Mouse (Mus musculus) embryonic facial prominence, embryonic 15.5 days (tissue): ENCODE measurements at regions not wholly inside any gene's neighbourhood (a gene's known extent, or its start where the extent isn't known, plus 50 kb on each side); places are given as distances from the start of the nearest gene placed in this dataset.

ENCODE experiments used
- ATAC-seq: fragments of 200-750 bp; cut with Nextera tagmentation; 2 replicates; pipeline ENCODE4 v1.8.0; 2017; ENCODE audit warnings: low read depth, moderate TSS enrichment; ENCODE audit not compliant: insufficient number of reproducible peaks, low FRiP score, low TSS enrichment
- H3K27ac ChIP-seq: fragments of 300-500 bp; sonication (generic); replicated peaks from 2 replicates; pipeline ENCODE4 v1.5.1; 2015; ENCODE audit warnings: mild to moderate bottlenecking, inconsistent platforms
- H3K27me3 ChIP-seq: fragments of 300-500 bp; sonication (generic); 2 replicates; pipeline ENCODE4 v1.6.1; 2015; ENCODE audit warnings: inconsistent platforms
- H3K36me3 ChIP-seq: fragments of 300-500 bp; sonication (generic); 2 replicates; pipeline ENCODE4 v1.6.1; 2015; ENCODE audit warnings: mild to moderate bottlenecking, inconsistent platforms
- H3K4me1 ChIP-seq: fragments of 300-500 bp; sonication (generic); 2 replicates; pipeline ENCODE4 v1.6.1; 2015; ENCODE audit warnings: inconsistent platforms
- H3K4me2 ChIP-seq: fragments of 300-500 bp; sonication (generic); replicated peaks from 2 replicates; pipeline ENCODE4 v1.6.1; 2015; ENCODE audit warnings: mild to moderate bottlenecking, inconsistent platforms
- H3K4me3 ChIP-seq: fragments of 300-500 bp; sonication (generic); replicated peaks from 2 replicates; pipeline ENCODE4 v1.5.1; 2015; ENCODE audit warnings: mild to moderate bottlenecking, inconsistent platforms
- H3K9ac ChIP-seq: fragments of 300-500 bp; sonication (generic); 2 replicates; pipeline ENCODE4 v1.6.1; 2015; ENCODE audit warnings: inconsistent platforms
- H3K9me3 ChIP-seq: fragments of 300-500 bp; sonication (generic); replicated peaks from 2 replicates; pipeline ENCODE4 v1.6.1; 2016; ENCODE audit warnings: inconsistent platforms
- WGBS: fragments of 180-500 bp; shearing (Covaris S2); methylation state at CpG from one replicate; pipeline ENCODE4 v1.1.7; 2015; 5-methylcytosine and 5-hydroxymethylcytosine counted together

DNA sequence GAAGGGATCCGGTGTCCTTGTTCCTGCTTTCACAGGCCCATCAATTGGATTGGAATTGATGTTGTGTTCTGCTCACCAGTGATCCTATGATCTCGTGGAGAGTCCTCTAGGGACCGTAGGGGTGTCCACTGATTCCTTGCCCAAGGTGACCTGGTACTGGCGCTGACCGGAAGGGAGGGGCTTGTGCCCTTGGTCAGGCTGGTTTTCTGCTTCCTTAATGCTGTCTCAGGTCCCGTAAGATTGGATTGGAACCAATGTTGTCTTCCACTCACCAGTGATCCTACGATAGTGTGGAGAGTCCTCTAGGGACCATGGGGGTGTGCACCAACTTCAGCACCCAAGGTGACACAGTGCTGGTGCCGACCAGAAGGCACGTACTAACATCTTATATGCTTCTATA is 324.9 kb upstream of the Ptchd4 start:
- no peak overlapping the region for H3K9ac ChIP-seq
- H3K4me2 ChIP-seq: no peak overlapping the region
- H3K27me3 ChIP-seq: no peaks in the 10 kb centered on the region
- no peak for ATAC-seq
- H3K4me1 ChIP-seq: no peaks in the 10 kb centered on the region
- H3K9me3 ChIP-seq: no peaks in the 10 kb centered on the region
- no peaks in the 10 kb centered on the region for H3K36me3 ChIP-seq
- no peak overlapping the region for H3K27ac ChIP-seq
- H3K4me3 ChIP-seq: no peak overlapping the region
- 91% methylated on average over 9 of the region's 9 CpGs for WGBS

GRCm38 (mm10) chr17:42008415-42008814 is 307.3 kb upstream of the Ptchd4 start:
- no peak overlapping the region for H3K9ac ChIP-seq
- no peaks in the 10 kb centered on the region for H3K36me3 ChIP-seq
- no peak overlapping the region for H3K4me3 ChIP-seq
- H3K9me3 ChIP-seq: no peaks in the 10 kb centered on the region
- no peak overlapping the region for H3K4me2 ChIP-seq
- no peak overlapping the region for H3K27ac ChIP-seq
- no peaks in the 10 kb centered on the region for H3K27me3 ChIP-seq
- H3K4me1 ChIP-seq: no peaks in the 10 kb centered on the region
- ATAC-seq: no peak

DNA sequence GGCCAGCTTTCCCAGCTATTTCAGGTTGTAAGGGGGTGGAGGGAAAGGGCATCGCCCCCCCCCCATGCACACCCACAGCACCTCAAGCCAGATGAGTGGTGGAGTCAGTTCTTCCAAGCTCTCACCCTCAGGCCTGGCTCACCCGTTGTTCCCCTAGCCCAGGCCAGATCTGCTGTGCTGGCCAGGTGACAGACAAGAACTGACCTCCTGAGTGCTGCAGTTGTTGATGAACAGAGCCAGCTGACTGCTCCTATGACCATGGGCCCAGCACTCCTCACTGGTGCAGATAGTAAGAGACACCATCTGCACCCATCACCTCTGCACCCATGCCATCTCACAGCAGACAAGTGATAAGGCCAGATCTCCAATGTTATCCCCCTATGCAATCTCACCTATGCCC is 291.5 kb upstream of the Ptchd4 start:
- no peak overlapping the region for H3K27ac ChIP-seq
- no peak for ATAC-seq
- H3K27me3 ChIP-seq: no peaks in the 10 kb centered on the region
- no peak overlapping the region for H3K4me3 ChIP-seq
- H3K9ac ChIP-seq: no peak overlapping the region
- no peaks in the 10 kb centered on the region for H3K36me3 ChIP-seq
- no peak overlapping the region for H3K4me2 ChIP-seq
- WGBS: 76% methylated on average over 2 of the region's 2 CpGs
- H3K9me3 ChIP-seq: no peaks in the 10 kb centered on the region
- no peaks in the 10 kb centered on the region for H3K4me1 ChIP-seq

DNA sequence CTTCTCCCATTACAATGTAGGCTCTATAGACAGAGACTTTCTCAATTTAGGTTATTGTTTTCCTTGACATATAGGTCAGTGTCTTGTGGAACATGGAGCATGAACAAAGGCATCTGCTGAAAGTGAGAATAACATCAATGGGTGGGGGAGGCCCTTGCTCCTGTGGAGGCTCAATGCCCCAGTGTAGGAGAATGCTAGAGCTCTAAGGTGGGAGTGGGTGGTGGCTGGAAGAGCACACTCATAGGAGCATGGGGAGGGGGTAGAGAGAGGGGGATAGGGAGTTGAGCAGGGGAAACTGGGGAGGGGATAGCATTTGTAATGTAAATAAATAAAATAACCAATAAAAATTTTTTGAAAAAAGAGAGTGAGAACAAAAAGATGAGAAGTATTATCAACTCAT is 288.5 kb upstream of the Ptchd4 start:
- no peak overlapping the region for H3K9ac ChIP-seq
- no peak for ATAC-seq
- H3K4me2 ChIP-seq: no peak overlapping the region
- H3K4me1 ChIP-seq: no peaks in the 10 kb centered on the region
- H3K27ac ChIP-seq: no peak overlapping the region
- no peaks in the 10 kb centered on the region for H3K9me3 ChIP-seq
- no peaks in the 10 kb centered on the region for H3K36me3 ChIP-seq
- H3K4me3 ChIP-seq: no peak overlapping the region
- no peaks in the 10 kb centered on the region for H3K27me3 ChIP-seq

GRCm38 (mm10) chr17:42029452-42029851 is 286.3 kb upstream of the Ptchd4 start:
- 55% methylated on average over 3 of the region's 3 CpGs for WGBS
- H3K27ac ChIP-seq: no peak overlapping the region
- no peak overlapping the region for H3K4me2 ChIP-seq
- H3K27me3 ChIP-seq: no peaks in the 10 kb centered on the region
- H3K36me3 ChIP-seq: no peaks in the 10 kb centered on the region
- ATAC-seq: no peak
- H3K4me3 ChIP-seq: no peak overlapping the region
- H3K9me3 ChIP-seq: no peaks in the 10 kb centered on the region
- no peaks in the 10 kb centered on the region for H3K4me1 ChIP-seq
- H3K9ac ChIP-seq: no peak overlapping the region

GRCm38 (mm10) chr17:42037089-42037488 is 278.7 kb upstream of the Ptchd4 start:
- Histone ChIP-seq H3K27ac (no peak overlapping the region), H3K9me3 (no peaks in the 10 kb centered on the region), H3K4me1 (no peaks in the 10 kb centered on the region), H3K4me3 (no peak overlapping the region), H3K4me2 (no peak overlapping the region), H3K27me3 (no peaks in the 10 kb centered on the region), H3K9ac (no peak overlapping the region), H3K36me3 (no peaks in the 10 kb centered on the region)
- 84% methylated on average over 2 of the region's 2 CpGs for WGBS
- no peak for ATAC-seq

DNA sequence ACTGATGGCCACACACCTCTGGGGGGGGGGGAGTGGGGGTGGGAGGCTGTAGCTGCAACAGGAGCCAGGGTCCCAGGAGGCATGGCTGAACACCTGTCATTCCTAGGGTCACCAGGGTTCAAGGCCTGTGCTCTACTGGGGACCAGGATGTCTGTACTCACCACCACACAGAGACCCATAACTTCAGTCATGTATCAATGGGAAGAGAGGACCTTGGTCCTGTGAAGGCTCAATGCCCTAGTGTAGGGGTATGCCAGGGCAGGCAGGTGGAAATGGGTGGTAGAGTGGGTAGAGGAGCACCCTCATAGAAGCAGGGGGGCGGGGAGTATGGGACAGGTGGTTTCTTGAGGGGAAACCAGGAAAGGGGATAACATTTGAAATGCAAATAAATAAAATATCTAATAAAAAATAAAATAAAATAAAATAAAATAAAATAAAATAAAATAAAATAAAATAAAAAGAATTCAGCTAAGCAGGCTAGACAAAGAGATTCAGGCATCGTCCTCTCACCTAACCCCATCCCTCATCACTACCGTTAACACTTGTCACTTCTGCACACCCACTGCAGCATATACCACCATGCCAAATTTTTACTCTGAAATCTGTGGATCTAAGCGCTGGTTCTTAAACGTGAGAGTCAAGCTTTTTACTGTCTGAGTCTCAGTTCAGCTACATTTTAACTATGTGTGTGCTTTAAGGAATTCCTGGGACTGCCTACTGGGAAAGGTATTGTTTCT is 265.8 kb upstream of the Ptchd4 start:
- no peak overlapping the region for H3K4me2 ChIP-seq

DNA sequence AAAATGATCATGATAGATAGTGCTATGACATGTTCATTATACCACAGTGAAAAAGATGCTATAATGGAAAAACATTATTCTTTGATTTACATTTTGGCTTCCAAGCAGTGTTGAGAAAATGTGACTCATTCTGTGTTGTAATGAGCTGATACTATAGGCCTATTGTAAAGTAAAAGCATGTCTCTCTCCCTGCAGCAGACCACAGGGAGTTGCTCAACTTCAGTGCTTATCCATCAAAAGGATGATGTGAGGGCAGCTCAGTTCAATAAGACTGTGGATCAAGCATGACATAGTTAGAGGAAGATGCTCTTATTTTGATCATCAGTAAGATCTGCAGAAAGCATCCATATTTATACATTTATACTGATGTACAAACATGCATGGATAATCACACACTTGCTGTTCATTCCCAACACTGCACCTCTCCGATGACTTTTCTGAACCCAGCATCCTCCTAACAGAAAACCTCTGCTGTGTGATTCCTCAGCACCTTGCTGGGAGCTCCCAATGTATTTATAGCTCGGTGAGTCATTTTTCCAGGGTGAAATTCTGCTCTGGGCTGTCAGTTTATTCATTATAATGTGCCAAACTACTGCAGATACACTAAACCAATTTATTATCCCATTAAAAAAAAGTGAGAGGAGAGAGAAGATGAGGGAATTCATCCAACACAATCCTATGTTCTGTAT is 224.8 kb upstream of the Ptchd4 start:
- Histone ChIP-seq H3K4me2 (no peak overlapping the region), H3K4me1 (no peaks in the 10 kb centered on the region), H3K27me3 (no peaks in the 10 kb centered on the region), H3K9ac (no peak overlapping the region), H3K27ac (no peak overlapping the region), H3K9me3 (no peaks in the 10 kb centered on the region), H3K4me3 (no peak overlapping the region), H3K36me3 (no peaks in the 10 kb centered on the region)
- WGBS: 70% methylated on average over 2 of the region's 2 CpGs
- no peak for ATAC-seq

More for the DNA sequence above, 265.8 kb upstream of the Ptchd4 start:
- Histone ChIP-seq H3K9ac (no peak overlapping the region), H3K4me3 (no peak overlapping the region), H3K36me3 (no peaks in the 10 kb centered on the region), H3K27me3 (no peaks in the 10 kb centered on the region), H3K27ac (no peak overlapping the region), H3K4me1 (no peaks in the 10 kb centered on the region), H3K9me3 (no peaks in the 10 kb centered on the region)
- peak; percentile 24; the same call in 1 of the 2 replicates for ATAC-seq
- 78% methylated on average over 5 of the region's 5 CpGs for WGBS

DNA sequence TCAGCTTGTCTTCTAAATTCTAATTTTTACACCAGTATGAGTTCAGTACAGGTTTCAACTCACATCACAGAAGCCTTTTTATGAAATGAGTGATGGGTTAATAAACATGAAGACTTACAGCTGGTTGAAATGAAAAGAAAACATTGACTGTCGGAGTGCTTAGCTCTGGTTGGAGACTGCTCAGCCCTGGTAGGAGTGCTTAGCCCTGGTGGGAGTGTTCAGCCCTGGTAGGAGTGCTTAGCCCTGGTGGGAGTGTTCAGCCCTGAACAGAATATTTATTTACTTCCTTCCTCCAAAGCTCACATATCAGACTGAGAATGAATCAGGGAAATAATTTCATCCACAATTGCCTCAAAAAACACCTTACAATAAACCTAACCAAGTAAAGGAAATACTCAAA is 202.1 kb upstream of the Ptchd4 start:
- H3K36me3 ChIP-seq: no peaks in the 10 kb centered on the region
- no peak overlapping the region for H3K9ac ChIP-seq
- no peaks in the 10 kb centered on the region for H3K4me1 ChIP-seq
- H3K4me2 ChIP-seq: no peak overlapping the region
- no peaks in the 10 kb centered on the region for H3K9me3 ChIP-seq
- H3K27ac ChIP-seq: no peak overlapping the region
- no peaks in the 10 kb centered on the region for H3K27me3 ChIP-seq
- no peak overlapping the region for H3K4me3 ChIP-seq
- 56% methylated on average over 1 of the region's 1 CpGs for WGBS
- no peak for ATAC-seq

GRCm38 (mm10) chr17:42120759-42121158 is 195.0 kb upstream of the Ptchd4 start:
- H3K27me3 ChIP-seq: no peaks in the 10 kb centered on the region
- no peak for ATAC-seq
- H3K4me2 ChIP-seq: no peak overlapping the region
- 84% methylated on average over 1 of the region's 1 CpGs for WGBS
- H3K9me3 ChIP-seq: no peaks in the 10 kb centered on the region
- no peaks in the 10 kb centered on the region for H3K4me1 ChIP-seq
- no peak overlapping the region for H3K4me3 ChIP-seq
- no peak overlapping the region for H3K9ac ChIP-seq
- H3K36me3 ChIP-seq: no peaks in the 10 kb centered on the region
- no peak overlapping the region for H3K27ac ChIP-seq

DNA sequence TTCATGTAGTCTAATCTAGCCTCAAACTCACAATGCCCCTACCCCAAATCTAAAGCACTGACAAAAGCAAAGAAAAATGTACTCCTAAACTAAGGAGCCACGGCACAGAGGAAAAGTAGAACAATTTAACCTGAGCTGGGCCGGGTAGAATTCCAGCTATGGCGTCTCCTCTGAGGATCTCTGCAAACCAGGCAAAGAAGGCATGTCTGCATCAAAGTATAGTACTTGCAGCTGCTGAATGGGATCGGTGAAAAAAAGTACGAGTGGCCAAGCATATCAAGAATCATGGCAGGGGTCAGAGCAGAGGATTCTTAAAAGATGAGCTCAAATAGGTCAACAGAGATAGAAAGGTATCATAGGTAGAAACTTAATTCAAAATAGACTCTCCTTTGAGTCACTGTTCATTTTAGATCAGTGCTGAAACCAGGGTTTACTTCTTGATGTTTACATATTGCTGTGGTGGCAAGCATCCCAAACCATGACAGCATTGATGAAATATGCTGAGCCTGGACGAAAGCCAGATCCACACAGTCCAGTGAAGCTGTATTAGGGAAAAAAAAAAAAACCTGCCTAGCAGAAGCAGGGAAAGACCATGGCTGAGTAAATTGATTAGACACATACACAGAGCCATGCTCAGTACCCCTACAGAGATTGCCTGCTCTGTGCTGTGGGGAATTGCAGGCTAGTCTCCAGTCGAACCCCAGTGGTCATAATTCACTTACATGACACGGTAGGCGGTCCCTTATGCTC is 189.1 kb upstream of the Ptchd4 start:
- H3K27ac ChIP-seq: no peak overlapping the region
- no peak overlapping the region for H3K9ac ChIP-seq
- H3K4me3 ChIP-seq: no peak overlapping the region
- no peak overlapping the region for H3K4me2 ChIP-seq
- H3K9me3 ChIP-seq: no peaks in the 10 kb centered on the region
- no peaks in the 10 kb centered on the region for H3K27me3 ChIP-seq
- ATAC-seq: peak; percentile 67; the same call in 1 of the 2 replicates
- 0 out of 2 replicates have a peak, but pooled peaks cover 3% of the 10 kb centered on the region for H3K4me1 ChIP-seq
- WGBS: 57% methylated on average over 9 of the region's 9 CpGs
- no peaks in the 10 kb centered on the region for H3K36me3 ChIP-seq
